Mouse (Mus musculus) liver, postnatal 0 days (tissue): Measurements from ENCODE around the gene Bfsp1.

ENCODE experiments used
- CTCF ChIP-seq: sonication (generic); IDR thresholded peaks from 2 replicates; pipeline ENCODE4 v1.5.1; 2016; ENCODE audit warnings: antibody characterized with exemption, low read depth
- EP300 ChIP-seq: IDR thresholded peaks from 2 replicates; pipeline ENCODE4 v1.6.1; 2016; ENCODE audit warnings: antibody characterized with exemption, low read depth, mild to moderate bottlenecking

GRCm38 (mm10) chr2:143882002-143882401 is 19.0 kb upstream of the Bfsp1 start:
- TF ChIP-seq CTCF (no peak), EP300 (no peak)
